Mouse (Mus musculus) inflammation-experienced regulatory T-cells, adult 16 weeks (primary cell): ENCODE measurements around the gene Ankrd6. TPM values are rescaled to one million over a fixed set of nuclear protein-coding genes. Genes with fewer than 3 reads are reported as not detected.

ENCODE experiments used
- polyA plus RNA-seq: library from polyadenylated mRNA; unstranded; fragments of 100-300 nt; shearing (Covaris generic); gene quantifications from one replicate; pipeline ENCODE4 v1.2.1, GENCODE M21; 2017

Gene Ankrd6
- 5.3 TPM for polyA plus RNA-seq

GRCm38 (mm10) chr4:32950356-32951034 is at the start of gene Ankrd6:
TSS of gene Ankrd6 (minus strand) at chr4:32950841.

DNA sequence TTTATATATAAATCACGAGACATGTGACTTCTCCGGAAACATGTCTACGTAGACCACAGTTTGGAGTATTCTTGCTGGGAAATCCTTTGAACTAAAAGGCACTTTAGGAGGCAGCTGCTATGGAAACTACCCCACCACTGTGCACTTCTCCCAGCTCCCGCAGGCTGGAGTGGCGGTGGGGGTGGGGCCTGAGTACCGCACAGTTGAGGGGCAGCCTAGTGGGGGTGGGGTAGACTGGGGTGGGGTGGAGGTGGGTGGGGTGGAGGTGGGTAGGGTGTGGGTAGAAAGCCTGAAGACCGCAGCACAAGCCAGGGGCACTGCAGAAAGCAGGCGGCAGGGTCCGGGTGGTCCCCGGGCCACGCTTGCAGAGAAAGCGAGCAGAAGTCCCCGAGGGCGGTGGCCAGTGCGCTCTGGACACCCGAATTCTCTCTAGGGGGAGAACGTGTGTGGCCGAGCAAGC is 32.1 kb upstream of the Ankrd6 start, which contains the start of gene Rragd:
Gene Rragd (plus strand): TSS at position 322 of the 460 bp plus-strand sequence.

DNA sequence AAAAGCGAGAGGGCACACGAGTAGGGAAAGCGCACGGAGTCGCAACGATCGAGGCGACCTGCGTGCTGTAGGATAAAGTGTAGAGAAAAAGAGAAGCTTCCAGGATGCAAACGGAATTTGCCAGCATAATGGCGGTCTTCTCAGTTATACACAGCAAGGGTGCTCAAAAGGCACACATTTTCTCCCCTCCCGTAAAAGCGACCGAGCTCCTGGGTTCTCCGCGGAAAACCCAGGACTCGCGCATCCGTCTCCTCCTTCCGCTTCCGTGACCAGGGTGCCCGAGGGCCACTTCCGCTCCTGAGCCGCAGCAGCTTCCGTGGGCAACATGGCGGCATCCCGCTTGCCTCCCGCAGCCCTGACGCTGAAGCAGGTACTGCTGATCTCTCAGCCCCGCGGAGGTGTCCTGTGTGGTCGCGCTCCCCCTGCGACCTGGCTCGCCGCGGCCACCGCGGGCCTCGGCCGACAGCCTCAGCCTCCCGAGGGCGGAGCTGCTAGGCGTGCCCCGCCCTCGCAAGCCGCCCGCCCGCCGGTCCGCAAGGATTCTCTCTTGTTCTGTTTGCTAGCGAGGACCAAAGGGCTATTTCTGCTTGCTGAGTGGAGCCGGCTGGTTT is 150.6 kb downstream of the Ankrd6 start, which contains the start of gene Lyrm2:
Gene Lyrm2 (plus strand): TSS at position 288 of the 611 bp plus-strand sequence.

Other genes with a start within 250 kb of the Ankrd6 start
- 79.3 TPM for gene Lyrm2, start 150.6 kb downstream of the Ankrd6 start, polyA plus RNA-seq
- 11.7 TPM for gene Rragd, start 32.2 kb upstream of the Ankrd6 start, polyA plus RNA-seq
- 68.5 TPM for gene Ube2j1, start 80.6 kb upstream of the Ankrd6 start, polyA plus RNA-seq
- 22.5 TPM for gene Gabrr2, start 112.2 kb upstream of the Ankrd6 start, polyA plus RNA-seq
- not detected for gene Gabrr1, start 181.7 kb upstream of the Ankrd6 start, polyA plus RNA-seq
- gene Pm20d2, start 238.9 kb upstream of the Ankrd6 start, polyA plus RNA-seq: not detected